Mouse (Mus musculus) liver, postnatal 0 days (tissue): ENCODE measurements at regions not wholly inside any gene's neighbourhood (a gene's known extent, or its start where the extent isn't known, plus 50 kb on each side); places are given as distances from the start of the nearest gene placed in this dataset.

Experiments used
- ATAC-seq: fragments of 200-750 bp; cut with Nextera tagmentation; 2 replicates; pipeline ENCODE4 v1.8.0; 2017; ENCODE audit warnings: mild to moderate bottlenecking, moderate library complexity
- DNase-seq: peaks from one replicate; pipeline ENCODE4 v3.0.0-alpha.2; 2016
- H3K27ac ChIP-seq: fragments of 300-500 bp; sonication (generic); 2 replicates; pipeline ENCODE4 v1.5.1; 2014; ENCODE audit warnings: antibody characterized with exemption, moderate library complexity, mild to moderate bottlenecking, low read depth
- H3K27me3 ChIP-seq: fragments of 300-500 bp; sonication (generic); 2 replicates; pipeline ENCODE4 v1.6.1; 2014; ENCODE audit warnings: low read length, control low read depth, mixed read lengths; ENCODE audit not compliant: insufficient read depth
- H3K36me3 ChIP-seq: fragments of 300-500 bp; sonication (generic); replicated peaks from 2 replicates; pipeline ENCODE4 v1.6.1; 2014; ENCODE audit warnings: mild to moderate bottlenecking, control low read depth, low read length, moderate library complexity, mixed read lengths; ENCODE audit not compliant: insufficient read depth
- H3K4me1 ChIP-seq: fragments of 300-500 bp; sonication (generic); 2 replicates; pipeline ENCODE4 v1.6.1; 2014; ENCODE audit warnings: antibody characterized with exemption, mild to moderate bottlenecking, control low read depth; ENCODE audit not compliant: insufficient read depth
- H3K4me2 ChIP-seq: fragments of 300-500 bp; sonication (generic); 2 replicates; pipeline ENCODE4 v1.6.1; 2014; ENCODE audit warnings: low read depth, mild to moderate bottlenecking, low read length, moderate library complexity, mixed read lengths
- H3K4me3 ChIP-seq: fragments of 300-500 bp; sonication (generic); 2 replicates; pipeline ENCODE4 v1.5.1; 2014; ENCODE audit warnings: low read depth, low read length
- H3K9ac ChIP-seq: fragments of 300-500 bp; sonication (generic); replicated peaks from 2 replicates; pipeline ENCODE4 v1.6.1; 2014; ENCODE audit warnings: mild to moderate bottlenecking, moderate library complexity
- H3K9me3 ChIP-seq: fragments of 300-500 bp; sonication (generic); 2 replicates; pipeline ENCODE4 v1.6.1; 2016; ENCODE audit warnings: mild to moderate bottlenecking, control low read depth, low read length, mixed read lengths
- CTCF ChIP-seq: sonication (generic); IDR thresholded peaks from 2 replicates; pipeline ENCODE4 v1.5.1; 2016; ENCODE audit warnings: antibody characterized with exemption, low read depth
- EP300 ChIP-seq: IDR thresholded peaks from 2 replicates; pipeline ENCODE4 v1.6.1; 2016; ENCODE audit warnings: antibody characterized with exemption, low read depth, mild to moderate bottlenecking
- WGBS: fragments of 180-500 bp; shearing (Covaris S2); extraction: QIAGEN DNeasy Blood & Tissue Kit; methylation state at CpG from one replicate; pipeline ENCODE4 v1.1.7; 2014; ENCODE audit not compliant: insufficient replicate concordance; 5-methylcytosine and 5-hydroxymethylcytosine counted together

DNA sequence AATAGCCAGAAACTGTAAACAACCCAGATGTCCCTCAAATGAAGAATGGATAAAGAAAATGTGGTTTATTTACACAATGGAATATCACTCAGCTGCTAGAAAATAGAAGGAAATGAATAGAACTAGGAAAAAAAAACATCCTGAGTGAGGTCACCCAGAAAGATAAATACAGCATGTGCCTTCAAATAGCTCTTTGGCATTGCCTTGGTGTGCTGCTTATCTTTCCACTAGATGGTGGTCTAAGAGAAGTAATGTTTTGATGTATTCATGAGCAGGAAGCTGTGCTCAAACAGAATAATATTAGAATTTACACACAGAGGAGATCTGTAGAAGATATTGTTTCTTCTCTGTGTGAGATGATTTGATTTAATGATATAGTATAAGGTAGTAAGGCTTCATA is 78.8 kb downstream of the Zfp619 start:
- Histone ChIP-seq H3K36me3 (no peaks in the 10 kb centered on the region), H3K9ac (no peak overlapping the region), H3K9me3 (no peaks in the 10 kb centered on the region), H3K4me1 (no peaks in the 10 kb centered on the region), H3K4me2 (no peak overlapping the region), H3K27me3 (no peaks in the 10 kb centered on the region), H3K4me3 (no peak overlapping the region), H3K27ac (no peak overlapping the region)
- DNase-seq = no peak
- TF ChIP-seq EP300 = no peak
- peak; percentile 26 for TF ChIP-seq CTCF
- no peak for ATAC-seq

- H3K4me1 ChIP-seq = no peaks in the 10 kb centered on the region
- 67% methylated on average over 4 of the region's 4 CpGs for WGBS
- H3K9ac ChIP-seq = no peak overlapping the region
- H3K9me3 ChIP-seq = no peaks in the 10 kb centered on the region; the same call in 1 of the 2 replicates
- TF ChIP-seq CTCF (no peak), EP300 (no peak)
- no peak overlapping the region for H3K27ac ChIP-seq
- no peak overlapping the region for H3K4me3 ChIP-seq
- ATAC-seq (no peak), DNase-seq (no peak)
- no peaks in the 10 kb centered on the region for H3K36me3 ChIP-seq
- no peak overlapping the region for H3K4me2 ChIP-seq
- no peaks in the 10 kb centered on the region for H3K27me3 ChIP-seq
These were observed 96.2 kb downstream of the Zfp619 start for GRCm38 (mm10) chr7:39613767-39614166.

DNA sequence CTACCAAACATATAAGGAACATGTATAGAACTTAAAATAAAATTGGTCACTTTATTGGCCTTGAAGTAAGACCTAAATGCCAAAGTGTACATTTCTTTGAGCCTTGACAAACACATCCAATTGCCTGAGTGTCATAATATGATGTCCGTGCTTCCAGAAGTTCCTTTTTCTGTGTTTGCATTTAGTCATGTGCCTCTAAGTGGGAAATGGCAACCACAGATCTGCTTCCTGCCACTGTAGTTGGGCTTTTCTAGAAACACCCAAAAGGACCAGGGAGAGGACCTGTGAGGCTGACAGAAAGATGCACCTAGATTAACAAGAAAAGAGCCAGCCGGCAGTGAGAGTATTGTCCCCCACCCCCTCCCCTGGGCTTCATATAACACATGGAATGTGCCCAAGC is 97.5 kb downstream of the Zfp619 start:
- no peaks in the 10 kb centered on the region for H3K9me3 ChIP-seq
- TF ChIP-seq EP300 (no peak), CTCF (no peak)
- H3K27me3 ChIP-seq = no peaks in the 10 kb centered on the region
- no peak overlapping the region for H3K4me3 ChIP-seq
- no peak overlapping the region for H3K9ac ChIP-seq
- no peaks in the 10 kb centered on the region for H3K4me1 ChIP-seq
- no peak for DNase-seq
- H3K36me3 ChIP-seq = no peaks in the 10 kb centered on the region
- WGBS = 38% methylated on average over 2 of the region's 2 CpGs
- ATAC-seq = no peak
- no peak overlapping the region for H3K4me2 ChIP-seq
- no peak overlapping the region for H3K27ac ChIP-seq

DNA sequence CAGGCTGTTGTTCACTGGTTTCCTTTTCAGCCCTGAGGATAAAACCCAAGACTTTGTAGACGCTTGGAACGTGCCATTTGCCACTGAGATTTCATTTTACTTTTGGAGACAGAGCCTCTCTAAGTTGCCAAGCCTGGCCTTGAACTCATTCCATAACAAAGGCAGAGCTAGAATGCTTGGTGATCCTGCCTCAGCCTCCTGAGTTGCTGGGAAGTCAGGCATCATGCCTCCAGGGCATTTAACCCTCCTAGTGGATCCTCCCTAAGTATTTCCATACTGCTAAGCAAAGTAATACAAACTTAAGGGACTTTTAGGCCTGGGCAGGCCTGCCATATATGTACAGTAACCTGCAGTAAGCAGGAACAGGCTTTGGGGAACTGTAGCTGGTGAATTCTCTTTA is 104.2 kb downstream of the Zfp619 start:
- WGBS = 77% methylated on average over 2 of the region's 2 CpGs

GRCm38 (mm10) chr7:39632836-39633235 is 115.3 kb downstream of the Zfp619 start:
- DNase-seq (no peak), ATAC-seq (no peak)
- 43% methylated on average over 3 of the region's 3 CpGs for WGBS

More for the DNA sequence above, 104.2 kb downstream of the Zfp619 start:
- DNase-seq (no peak), ATAC-seq (no peak)
- Histone ChIP-seq H3K27ac (no peak overlapping the region), H3K27me3 (no peaks in the 10 kb centered on the region), H3K4me2 (no peak overlapping the region), H3K4me3 (no peak overlapping the region), H3K4me1 (no peaks in the 10 kb centered on the region), H3K36me3 (no peaks in the 10 kb centered on the region), H3K9me3 (no peaks in the 10 kb centered on the region), H3K9ac (no peak overlapping the region)
- TF ChIP-seq CTCF = no peak
- no peak for TF ChIP-seq EP300

GRCm38 (mm10) chr7:39642333-39642732 is 124.8 kb downstream of the Zfp619 start:
- TF ChIP-seq CTCF (no peak), EP300 (no peak)
- ATAC-seq (no peak), DNase-seq (no peak)
- WGBS = 62% methylated on average over 4 of the region's 4 CpGs
- H3K4me3 ChIP-seq = no peak overlapping the region
- H3K27ac ChIP-seq = no peak overlapping the region
- H3K4me2 ChIP-seq = peak overlapping the region; percentile 33; the same call in 1 of the 2 replicates
- H3K9me3 ChIP-seq = no peaks in the 10 kb centered on the region
- H3K36me3 ChIP-seq = no peaks in the 10 kb centered on the region
- no peaks in the 10 kb centered on the region for H3K27me3 ChIP-seq
- H3K9ac ChIP-seq = no peak overlapping the region
- no peaks in the 10 kb centered on the region for H3K4me1 ChIP-seq

More at GRCm38 (mm10) chr7:39632836-39633235, 115.3 kb downstream of the Zfp619 start:
- TF ChIP-seq CTCF = no peak
- TF ChIP-seq EP300 = no peak
- no peak overlapping the region for H3K4me3 ChIP-seq
- no peaks in the 10 kb centered on the region for H3K27me3 ChIP-seq
- no peaks in the 10 kb centered on the region for H3K9me3 ChIP-seq
- H3K27ac ChIP-seq = no peak overlapping the region
- H3K4me1 ChIP-seq = no peaks in the 10 kb centered on the region
- no peaks in the 10 kb centered on the region for H3K36me3 ChIP-seq
- no peak overlapping the region for H3K4me2 ChIP-seq
- H3K9ac ChIP-seq = no peak overlapping the region

GRCm38 (mm10) chr7:39643323-39643722 is 125.8 kb downstream of the Zfp619 start:
- H3K36me3 ChIP-seq = no peaks in the 10 kb centered on the region
- no peak for TF ChIP-seq EP300
- no peak for TF ChIP-seq CTCF
- H3K4me3 ChIP-seq = no peak overlapping the region
- H3K27ac ChIP-seq = no peak overlapping the region
- H3K4me1 ChIP-seq = no peaks in the 10 kb centered on the region
- DNase-seq (no peak), ATAC-seq (no peak)
- no peaks in the 10 kb centered on the region for H3K9me3 ChIP-seq
- 19% methylated on average over 1 of the region's 1 CpGs for WGBS
- no peak overlapping the region for H3K4me2 ChIP-seq
- no peak overlapping the region for H3K9ac ChIP-seq
- H3K27me3 ChIP-seq = no peaks in the 10 kb centered on the region
